Comparison of ENCODE assay signal across 9 mouse cellular contexts in the genomic region with DNA sequence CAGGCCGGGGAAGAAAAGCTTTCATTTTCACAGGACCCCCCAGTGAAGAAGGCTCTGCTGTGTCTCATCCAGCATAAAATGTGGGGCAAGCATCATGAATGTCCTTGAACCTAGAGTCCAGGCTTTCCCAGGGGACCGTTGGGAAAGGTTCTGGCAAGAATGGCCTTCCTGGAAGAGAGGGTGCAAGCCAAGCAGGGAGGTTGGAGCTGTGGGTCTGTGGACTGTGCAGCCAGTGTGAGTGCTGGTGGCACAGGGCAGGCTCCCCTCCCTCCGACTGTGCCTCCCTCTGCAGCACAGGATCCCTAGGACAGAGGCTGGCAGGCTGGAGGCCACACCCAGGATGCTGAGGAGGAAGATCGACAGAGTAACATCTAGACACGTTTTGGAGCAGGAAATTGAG.
DNase-seq lines count a peak whose midpoint lies in the region; ATAC-seq and TF ChIP-seq lines count a peak whose summit lies in the region.
"Had no signal": no experiment of that assay in that cellular context is flagged by ENCODE, and none has a peak within 500 bp of the region (broad histone marks: within the 10 kb centered on the region; RNA-seq: fewer than 3 reads in every experiment).

No protein-coding gene starts in this region.

- no peak for TF ChIP-seq EP300 in lung, postnatal 0 days (IDR thresholded peaks at IDR 0.05)

- no peak for TF ChIP-seq CTCF in lung, postnatal 0 days (IDR thresholded peaks at IDR 0.05)

- 46% methylated on average over 5 of the region's 5 CpGs for WGBS in heart, embryonic 12.5 days
- 32% methylated on average over 5 of the region's 5 CpGs for WGBS in lung, embryonic 16.5 days
- WGBS in lung, postnatal 0 days, result 35% methylated on average over 5 of the region's 5 CpGs
- WGBS in forebrain, embryonic 15.5 days, result 52% methylated on average over 5 of the region's 5 CpGs
- 54% methylated on average over 5 of the region's 5 CpGs for WGBS in neural tube, embryonic 13.5 days

- peaks cover 8% of the 10 kb centered on the region; the same call in 1 of the 2 replicates for H3K36me3 ChIP-seq in heart, embryonic 12.5 days
- no peaks in the 10 kb centered on the region for H3K36me3 ChIP-seq in lung, embryonic 16.5 days (ENCODE audit: control insufficient read depth, insufficient read depth, low read length)
- H3K36me3 ChIP-seq in lung, postnatal 0 days (ENCODE audit: insufficient read depth, low read length), result no peaks in the 10 kb centered on the region
- no peaks in the 10 kb centered on the region for H3K36me3 ChIP-seq in forebrain, embryonic 15.5 days
- H3K36me3 ChIP-seq in neural tube, embryonic 13.5 days, result no peaks in the 10 kb centered on the region
- H3K36me3 ChIP-seq: liver, embryonic 12.5 days had no signal

- H3K27me3 ChIP-seq in heart, embryonic 12.5 days (replicated peaks), result no peaks in the 10 kb centered on the region
- H3K27me3 ChIP-seq in lung, embryonic 16.5 days (ENCODE audit: control insufficient read depth, insufficient read depth, low read depth, low read length), result no peaks in the 10 kb centered on the region
- H3K27me3 ChIP-seq in lung, postnatal 0 days (replicated peaks; ENCODE audit: insufficient read depth, low read length), result no peaks in the 10 kb centered on the region
- H3K27me3 ChIP-seq in forebrain, embryonic 15.5 days, result no peaks in the 10 kb centered on the region
- H3K27me3 ChIP-seq in neural tube, embryonic 13.5 days, result no peaks in the 10 kb centered on the region

- no peak for DNase-seq in heart, adult 8-10 months (ENCODE audit: low spot score)
- no peak for DNase-seq in lung, postnatal 0 days (ENCODE audit: low spot score)
- DNase-seq in cerebellum, adult 11-12 months, result no peak
- DNase-seq in cerebellum, adult 9-11 months, result no peak

- ATAC-seq in heart, embryonic 12.5 days (ENCODE audit: insufficient number of reproducible peaks, low FRiP score), result no peak
- ATAC-seq in lung, embryonic 16.5 days (ENCODE audit: low read depth), result peak; percentile 6
- no peak; the same call in 1 of the 2 replicates for ATAC-seq in lung, postnatal 0 days
- ATAC-seq in forebrain, embryonic 15.5 days (replicated peaks), result no peak
- no peak for ATAC-seq in neural tube, embryonic 13.5 days (ENCODE audit: low read depth)
- ATAC-seq: liver, embryonic 12.5 days had no signal

- H3K27ac ChIP-seq in heart, embryonic 12.5 days (ENCODE audit: poor library complexity, severe bottlenecking), result 0 out of 2 replicates have a peak overlapping the region, but pooled peaks have one; percentile 14
- peak overlapping the region; percentile 64 for H3K27ac ChIP-seq in lung, embryonic 16.5 days (ENCODE audit: low read length)
- no peak overlapping the region for H3K27ac ChIP-seq in lung, postnatal 0 days (ENCODE audit: low read length)
- H3K27ac ChIP-seq in forebrain, embryonic 15.5 days (replicated peaks), result peak overlapping the region; percentile 67
- peak overlapping the region; percentile 80 for H3K27ac ChIP-seq in neural tube, embryonic 13.5 days (replicated peaks)
- H3K27ac ChIP-seq: liver, embryonic 12.5 days had no signal

- peaks cover 62% of the 10 kb centered on the region for H3K4me1 ChIP-seq in heart, embryonic 12.5 days (replicated peaks)
- peaks cover 9% of the 10 kb centered on the region; the same call in 1 of the 2 replicates for H3K4me1 ChIP-seq in lung, embryonic 16.5 days (replicated peaks; ENCODE audit: control insufficient read depth, insufficient read depth, low read length)
- no peaks in the 10 kb centered on the region for H3K4me1 ChIP-seq in lung, postnatal 0 days (ENCODE audit: insufficient read depth, low read depth, low read length)
- peaks cover 39% of the 10 kb centered on the region for H3K4me1 ChIP-seq in forebrain, embryonic 15.5 days
- H3K4me1 ChIP-seq in neural tube, embryonic 13.5 days (replicated peaks), result peaks cover 57% of the 10 kb centered on the region

- H3K9me3 ChIP-seq in heart, embryonic 12.5 days (replicated peaks), result no peaks in the 10 kb centered on the region
- no peaks in the 10 kb centered on the region for H3K9me3 ChIP-seq in lung, embryonic 16.5 days (ENCODE audit: control insufficient read depth, low read length)
- H3K9me3 ChIP-seq in lung, postnatal 0 days (ENCODE audit: low read length), result no peaks in the 10 kb centered on the region
- no peaks in the 10 kb centered on the region for H3K9me3 ChIP-seq in forebrain, embryonic 15.5 days
- H3K9me3 ChIP-seq in neural tube, embryonic 13.5 days, result no peaks in the 10 kb centered on the region
- H3K9me3 ChIP-seq: liver, embryonic 12.5 days had no signal

- no peak overlapping the region for H3K4me2 ChIP-seq in heart, embryonic 12.5 days
- H3K4me2 ChIP-seq in lung, embryonic 16.5 days (ENCODE audit: low read depth, low read length), result no peak overlapping the region
- no peak overlapping the region for H3K4me2 ChIP-seq in lung, postnatal 0 days (replicated peaks; ENCODE audit: low read depth, low read length)
- no peak overlapping the region for H3K4me2 ChIP-seq in forebrain, embryonic 15.5 days (replicated peaks)
- no peak overlapping the region for H3K4me2 ChIP-seq in neural tube, embryonic 13.5 days
- H3K4me2 ChIP-seq: liver, embryonic 12.5 days had no signal

- H3K9ac ChIP-seq in heart, embryonic 12.5 days, result peak overlapping the region; percentile 21; the same call in 1 of the 2 replicates
- no peak overlapping the region for H3K9ac ChIP-seq in lung, embryonic 16.5 days (ENCODE audit: low read length)
- H3K9ac ChIP-seq in lung, postnatal 0 days (replicated peaks; ENCODE audit: low read depth), result no peak overlapping the region
- no peak overlapping the region for H3K9ac ChIP-seq in forebrain, embryonic 15.5 days (replicated peaks)
- 0 out of 2 replicates have a peak overlapping the region, but pooled peaks have one; percentile 26 for H3K9ac ChIP-seq in neural tube, embryonic 13.5 days
- H3K9ac ChIP-seq: liver, embryonic 12.5 days had no signal

- H3K4me3 ChIP-seq in heart, embryonic 12.5 days, result no peak overlapping the region
- no peak overlapping the region for H3K4me3 ChIP-seq in lung, embryonic 16.5 days (ENCODE audit: low read length)
- no peak overlapping the region for H3K4me3 ChIP-seq in lung, postnatal 0 days (ENCODE audit: low read depth, low read length)
- no peak overlapping the region for H3K4me3 ChIP-seq in forebrain, embryonic 15.5 days
- no peak overlapping the region for H3K4me3 ChIP-seq in neural tube, embryonic 13.5 days
- H3K4me3 ChIP-seq: liver, embryonic 12.5 days had no signal

Comparison
In these comparisons a context has a peak if more than half of its experiments do, and no peak if none do; other contexts are left out.
1. H3K9ac ChIP-seq: peak in heart, embryonic 12.5 days (single experiment) and neural tube, embryonic 13.5 days (single experiment); none in lung, embryonic 16.5 days (single experiment), lung, postnatal 0 days (single experiment) and forebrain, embryonic 15.5 days (single experiment).